Mouse (Mus musculus) heart, embryonic 16.5 days (tissue): Measurements from ENCODE around the gene Dcxr. TPM values are rescaled to one million over a fixed set of nuclear protein-coding genes. Genes with fewer than 3 reads are reported as not detected.

ENCODE experiments used
- polyA plus RNA-seq: library from polyadenylated mRNA; unstranded; fragments of >200 nt; fragmentation: Nextera tagmentation; extraction: Ambion mirVana; gene quantifications from 2 replicates; pipeline ENCODE4 v1.2.1, GENCODE M21; 2015

Gene Dcxr
- polyA plus RNA-seq, 1 experiment from 2014 or later, result 15.3 TPM

Other genes starting within 250 kb of the Dcxr start
- gene Mrpl12, start 242.7 kb downstream of the Dcxr start, polyA plus RNA-seq, result 247 and 252 TPM in 2 replicates
- gene Slc25a10, start 235.4 kb downstream of the Dcxr start, polyA plus RNA-seq, result 39.6 and 43.9 TPM in 2 replicates
- gene Gcgr, start 196.6 kb downstream of the Dcxr start, polyA plus RNA-seq, result 1.4 and 2.7 TPM in 2 replicates
- gene Mcrip1, start 177.6 kb downstream of the Dcxr start, polyA plus RNA-seq, result 134 and 139 TPM in 2 replicates
- 3.3 and 8.5 TPM in 2 replicates for gene Ppp1r27, start 176.1 kb downstream of the Dcxr start, polyA plus RNA-seq
- 435 and 437 TPM in 2 replicates for gene P4hb, start 154.0 kb downstream of the Dcxr start, polyA plus RNA-seq
- 435 and 439 TPM in 2 replicates for gene Arhgdia, start 145.7 kb downstream of the Dcxr start, polyA plus RNA-seq
- gene Alyref, start 128.9 kb downstream of the Dcxr start, polyA plus RNA-seq, result 223 and 229 TPM in 2 replicates
- 179 and 193 TPM in 2 replicates for gene Anapc11, start 128.9 kb downstream of the Dcxr start, polyA plus RNA-seq
- gene Npb, start 118.8 kb downstream of the Dcxr start, polyA plus RNA-seq, result 13.6 and 15.5 TPM in 2 replicates
- gene Pcyt2, start 109.3 kb downstream of the Dcxr start, polyA plus RNA-seq, result 109 and 117 TPM in 2 replicates
- 21.1 and 28.1 TPM in 2 replicates for gene Sirt7, start 102.0 kb downstream of the Dcxr start, polyA plus RNA-seq
- gene Mafg, start 93.7 kb downstream of the Dcxr start, polyA plus RNA-seq, result 14.7 and 19.1 TPM in 2 replicates
- gene Pycr1, start 83.5 kb downstream of the Dcxr start, polyA plus RNA-seq, result 15.2 and 18.5 TPM in 2 replicates
- gene Myadml2, start 79.1 kb downstream of the Dcxr start, polyA plus RNA-seq, result 17.0 and 19.5 TPM in 2 replicates
- 0.20 and 1.00 TPM in 2 replicates for gene Notum, start 66.1 kb downstream of the Dcxr start, polyA plus RNA-seq
- gene Aspscr1, start 54.3 kb downstream of the Dcxr start, polyA plus RNA-seq, result 105 and 109 TPM in 2 replicates
- 107 and 112 TPM in 2 replicates for gene Cenpx, start 13.5 kb downstream of the Dcxr start, polyA plus RNA-seq
- 34.1 and 34.8 TPM in 2 replicates for gene Lrrc45, start 13.4 kb downstream of the Dcxr start, polyA plus RNA-seq
- gene Rac3, start 5.8 kb downstream of the Dcxr start, polyA plus RNA-seq, result 8.7 and 10.6 TPM in 2 replicates
- 54.8 and 59.4 TPM in 2 replicates for gene Cbr2, start 4.8 kb upstream of the Dcxr start, polyA plus RNA-seq
- gene Hmga1b, start 35.5 kb upstream of the Dcxr start, polyA plus RNA-seq, result 1.3 and 6.9 TPM in 2 replicates
- 27.8 and 28.4 TPM in 2 replicates for gene Rfng, start 56.9 kb upstream of the Dcxr start, polyA plus RNA-seq
- gene Gps1, start 57.0 kb upstream of the Dcxr start, polyA plus RNA-seq, result 124 and 135 TPM in 2 replicates
- gene Dus1l, start 69.1 kb upstream of the Dcxr start, polyA plus RNA-seq, result 44.7 and 49.7 TPM in 2 replicates
- gene Fasn, start 97.3 kb upstream of the Dcxr start, polyA plus RNA-seq, result 24.9 and 28.7 TPM in 2 replicates
- 4.0 and 4.5 TPM in 2 replicates for gene Ccdc57, start 205.6 kb upstream of the Dcxr start, polyA plus RNA-seq
- gene Slc16a3, start 221.2 kb upstream of the Dcxr start, polyA plus RNA-seq, result 164 and 206 TPM in 2 replicates